Mouse (Mus musculus): ENCODE data around the gene Pms1. TPM values are rescaled to one million over a fixed set of nuclear protein-coding genes. Genes with fewer than 3 reads are reported as not detected.
"Not testable (repeated sequence)": the region's sequence is repeated elsewhere in the genome, so short reads cannot be mapped to it uniquely, and the experiment has no call there.

Pms1 gene
- polyA plus RNA-seq, 1 experiment from 2014 or later = 15.2 TPM

DNA sequence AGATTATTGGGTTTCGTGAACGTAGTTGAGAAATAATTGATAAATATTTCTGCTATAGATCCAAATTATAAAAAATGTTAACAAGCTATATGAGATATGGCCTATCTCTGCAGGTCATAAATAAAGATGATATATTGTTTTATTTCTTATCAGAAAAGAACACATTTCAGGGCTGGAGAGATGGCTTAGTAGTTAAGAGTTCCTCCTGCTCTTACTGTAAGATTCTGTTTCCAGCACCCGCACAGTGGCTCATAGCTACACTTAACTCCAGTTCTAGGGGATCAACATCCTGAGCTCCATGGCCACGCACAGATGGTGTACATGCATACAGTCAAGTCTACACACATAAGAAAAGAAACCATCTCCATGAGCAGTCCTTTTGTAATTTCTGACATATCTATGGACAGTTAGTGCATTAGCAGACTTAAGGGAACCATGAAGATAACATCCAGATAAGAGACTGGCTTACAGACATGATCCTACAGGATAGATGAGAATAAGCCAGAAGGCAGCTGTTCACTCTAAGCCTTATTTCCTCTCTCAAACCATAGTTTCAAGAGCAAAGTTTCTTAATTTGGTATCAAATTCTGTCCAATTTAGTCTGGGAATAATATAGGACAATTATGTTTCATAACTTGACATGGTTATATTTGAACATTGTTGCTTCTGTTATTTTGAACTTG is 25.0 kb upstream of the Pms1 start:
- Histone ChIP-seq H3K4me2 (no peak overlapping the region), H3K9me3 (replicated peaks; ENCODE audit: control insufficient read depth, low read length) (no peaks in the 10 kb centered on the region), H3K36me3 (ENCODE audit: control insufficient read depth, insufficient read depth, low read length) (peaks cover 10% of the 10 kb centered on the region), H3K4me3 (ENCODE audit: low read depth, low read length) (no peak overlapping the region), H3K27me3 (ENCODE audit: control insufficient read depth, insufficient read depth, low read length) (no peaks in the 10 kb centered on the region), H3K27ac (ENCODE audit: low read depth, low read length) (no peak overlapping the region), H3K4me1 (ENCODE audit: control insufficient read depth, insufficient read depth, low read length) (no peaks in the 10 kb centered on the region), H3K9ac (ENCODE audit: low read depth, low read length) (no peak overlapping the region)
- ATAC-seq (replicated peaks; ENCODE audit: insufficient number of reproducible peaks, low FRiP score, low TSS enrichment) = no peak
- WGBS (ENCODE audit: insufficient replicate concordance) = 93% methylated on average over 4 of the region's 4 CpGs

DNA sequence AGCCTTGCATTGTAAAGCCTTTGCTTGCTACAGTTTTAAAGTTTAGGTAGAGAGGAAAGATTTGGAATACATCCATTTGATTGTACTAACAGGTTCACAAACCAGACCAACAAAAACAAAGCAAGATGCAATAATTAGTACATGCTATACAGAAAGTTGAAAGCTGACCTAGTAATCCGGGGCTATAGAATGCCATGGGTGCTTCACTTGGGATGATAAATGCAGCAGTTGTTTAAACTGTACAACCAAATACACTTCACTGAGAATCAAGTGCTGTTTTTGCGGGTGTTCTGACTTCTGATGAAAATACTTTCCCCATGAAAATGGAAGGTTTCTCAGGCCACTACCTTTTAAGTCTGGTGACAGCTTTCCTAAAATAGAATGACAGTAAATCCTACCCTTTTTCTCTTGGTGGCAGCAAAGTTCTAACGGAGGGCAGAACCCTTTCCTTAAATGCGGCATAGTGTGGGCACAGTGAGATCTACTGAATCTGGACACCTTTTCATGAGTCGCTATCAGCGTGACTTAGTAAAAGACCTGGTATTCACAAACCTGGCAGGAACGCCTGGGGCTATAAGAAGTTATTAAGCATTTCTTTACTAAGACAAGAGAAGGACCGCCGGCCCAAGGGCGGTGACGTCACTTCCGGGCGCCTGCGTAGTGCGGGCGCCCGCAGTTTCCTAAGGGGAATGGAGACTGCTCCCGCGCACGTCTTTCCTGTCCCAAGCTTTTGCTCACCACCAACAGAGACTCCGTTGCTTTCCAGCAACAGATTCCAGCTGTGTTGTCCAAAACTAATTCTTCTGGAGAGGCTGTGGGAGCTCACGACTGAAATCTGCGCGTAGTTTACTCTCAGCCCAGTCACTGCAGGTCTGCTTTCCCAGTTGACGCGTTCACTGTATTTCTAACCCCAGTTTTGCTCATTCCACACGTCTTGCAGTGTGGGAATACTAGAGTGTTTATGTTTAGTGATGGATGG is 16.5 kb upstream of the Pms1 start, which contains the start of gene Osgepl1:
Gene Osgepl1, plus strand, starts transcription at position 636 of the 979 bp plus-strand sequence.
- peak within 1 kb of the TSS; percentile 69 for H3K4me2 ChIP-seq
- WGBS (ENCODE audit: insufficient replicate concordance) = 2% methylated on average over 27 of the region's 27 CpGs
- H3K27ac ChIP-seq (ENCODE audit: low read depth, low read length) = peak within 1 kb of the TSS; percentile 91
- no peaks in the 10 kb centered on the region for H3K27me3 ChIP-seq (ENCODE audit: control insufficient read depth, insufficient read depth, low read length)
- H3K4me3 ChIP-seq (ENCODE audit: low read depth, low read length) = peak within 1 kb of the TSS; percentile 75
- peaks cover 3% of the 10 kb centered on the region; the same call in 1 of the 2 replicates for H3K4me1 ChIP-seq (ENCODE audit: control insufficient read depth, insufficient read depth, low read length)
- ATAC-seq (replicated peaks; ENCODE audit: insufficient number of reproducible peaks, low FRiP score, low TSS enrichment) = peak; percentile 91
- no peaks in the 10 kb centered on the region for H3K9me3 ChIP-seq (replicated peaks; ENCODE audit: control insufficient read depth, low read length)
- H3K36me3 ChIP-seq (ENCODE audit: control insufficient read depth, insufficient read depth, low read length) = peaks cover 5% of the 10 kb centered on the region; the same call in 1 of the 2 replicates
- H3K9ac ChIP-seq (ENCODE audit: low read depth, low read length) = peak within 1 kb of the TSS; percentile 95

DNA sequence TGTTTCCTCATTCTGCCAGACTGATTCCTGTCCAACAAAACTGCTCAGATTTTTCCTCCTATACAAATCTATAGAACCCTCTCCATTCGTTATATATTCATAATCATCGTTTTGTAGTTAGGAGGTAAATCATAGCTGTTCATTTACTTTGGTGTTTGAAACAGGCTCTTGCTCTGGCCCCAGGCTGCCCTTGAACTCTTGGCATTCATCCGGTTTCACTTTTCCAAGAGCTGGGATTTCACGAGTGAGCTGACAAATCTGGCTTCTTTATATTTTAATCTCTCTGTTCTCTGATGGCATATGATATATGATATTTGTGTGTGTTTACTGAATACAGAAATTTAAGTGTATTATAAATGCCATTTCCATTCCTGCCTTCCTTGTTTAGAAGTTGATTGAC is 3.7 kb upstream of the Pms1 start:
- no peak for ATAC-seq (replicated peaks; ENCODE audit: insufficient number of reproducible peaks, low FRiP score, low TSS enrichment)
- WGBS (ENCODE audit: insufficient replicate concordance) = 84% methylated on average over 4 of the region's 4 CpGs
- Histone ChIP-seq H3K4me3 (ENCODE audit: low read depth, low read length) (no peak overlapping the region), H3K9ac (ENCODE audit: low read depth, low read length) (no peak overlapping the region), H3K36me3 (ENCODE audit: control insufficient read depth, insufficient read depth, low read length) (no peaks in the 10 kb centered on the region; the same call in 1 of the 2 replicates), H3K27me3 (ENCODE audit: control insufficient read depth, insufficient read depth, low read length) (no peaks in the 10 kb centered on the region), H3K4me1 (ENCODE audit: control insufficient read depth, insufficient read depth, low read length) (no peaks in the 10 kb centered on the region), H3K27ac (ENCODE audit: low read depth, low read length) (no peak overlapping the region), H3K4me2 (no peak overlapping the region), H3K9me3 (replicated peaks; ENCODE audit: control insufficient read depth, low read length) (no peaks in the 10 kb centered on the region)

DNA sequence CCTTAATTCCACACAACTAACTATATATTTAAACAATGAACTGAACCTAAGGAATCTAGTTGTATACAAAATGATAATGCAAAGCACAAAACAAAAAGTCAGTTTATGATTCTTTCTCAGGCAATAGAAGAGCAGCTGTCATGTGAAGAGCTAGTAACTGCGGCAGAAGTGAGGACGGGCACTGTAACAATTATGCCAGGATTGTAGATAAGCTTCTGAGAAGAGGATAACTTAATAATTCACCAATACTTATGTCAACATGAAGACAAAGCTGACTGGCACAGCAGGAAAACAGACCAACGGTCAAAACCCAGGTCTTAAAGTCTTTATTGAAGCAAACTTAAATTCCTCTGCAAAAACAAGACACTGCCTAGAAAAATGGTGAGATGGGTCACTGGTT is 5.6 kb downstream of the Pms1 start:
- H3K27me3 ChIP-seq (ENCODE audit: control insufficient read depth, insufficient read depth, low read length) = no peaks in the 10 kb centered on the region
- H3K9ac ChIP-seq (ENCODE audit: low read depth, low read length) = no peak overlapping the region
- WGBS (ENCODE audit: insufficient replicate concordance) = 72% methylated on average over 3 of the region's 3 CpGs
- no peaks in the 10 kb centered on the region for H3K36me3 ChIP-seq (ENCODE audit: control insufficient read depth, insufficient read depth, low read length)
- H3K27ac ChIP-seq (ENCODE audit: low read depth, low read length) = no peak overlapping the region
- no peak for ATAC-seq (replicated peaks; ENCODE audit: insufficient number of reproducible peaks, low FRiP score, low TSS enrichment)
- H3K4me1 ChIP-seq (ENCODE audit: control insufficient read depth, insufficient read depth, low read length) = no peaks in the 10 kb centered on the region
- no peak overlapping the region for H3K4me2 ChIP-seq
- no peaks in the 10 kb centered on the region for H3K9me3 ChIP-seq (replicated peaks; ENCODE audit: control insufficient read depth, low read length)
- H3K4me3 ChIP-seq (ENCODE audit: low read depth, low read length) = no peak overlapping the region

DNA sequence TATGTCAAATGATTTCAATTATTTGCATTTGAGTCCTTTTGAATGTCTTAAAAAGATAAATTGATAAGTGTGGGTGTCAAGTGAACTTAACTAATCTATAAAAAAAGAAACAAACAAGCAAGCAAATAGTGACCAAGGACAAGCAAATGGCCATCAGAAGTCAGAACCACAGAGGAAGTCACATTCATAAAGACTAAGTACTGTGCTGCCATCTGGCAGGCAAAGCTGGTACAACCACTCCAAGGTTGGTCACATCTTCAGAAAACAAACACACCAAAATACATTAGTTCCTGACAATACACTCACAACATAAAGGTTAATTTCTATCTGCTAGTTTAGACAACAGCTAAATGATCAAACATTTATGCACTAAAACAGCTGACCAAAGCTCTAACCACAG is 24.2 kb downstream of the Pms1 start:
- H3K4me1 ChIP-seq (ENCODE audit: control insufficient read depth, insufficient read depth, low read length) = no peaks in the 10 kb centered on the region
- no peak for ATAC-seq (replicated peaks; ENCODE audit: insufficient number of reproducible peaks, low FRiP score, low TSS enrichment)
- H3K9me3 ChIP-seq (replicated peaks; ENCODE audit: control insufficient read depth, low read length) = no peaks in the 10 kb centered on the region
- H3K27ac ChIP-seq (ENCODE audit: low read depth, low read length) = no peak overlapping the region
- no peak overlapping the region for H3K4me2 ChIP-seq
- no peaks in the 10 kb centered on the region for H3K36me3 ChIP-seq (ENCODE audit: control insufficient read depth, insufficient read depth, low read length)
- no peak overlapping the region for H3K4me3 ChIP-seq (ENCODE audit: low read depth, low read length)
- H3K27me3 ChIP-seq (ENCODE audit: control insufficient read depth, insufficient read depth, low read length) = no peaks in the 10 kb centered on the region
- H3K9ac ChIP-seq (ENCODE audit: low read depth, low read length) = no peak overlapping the region

DNA sequence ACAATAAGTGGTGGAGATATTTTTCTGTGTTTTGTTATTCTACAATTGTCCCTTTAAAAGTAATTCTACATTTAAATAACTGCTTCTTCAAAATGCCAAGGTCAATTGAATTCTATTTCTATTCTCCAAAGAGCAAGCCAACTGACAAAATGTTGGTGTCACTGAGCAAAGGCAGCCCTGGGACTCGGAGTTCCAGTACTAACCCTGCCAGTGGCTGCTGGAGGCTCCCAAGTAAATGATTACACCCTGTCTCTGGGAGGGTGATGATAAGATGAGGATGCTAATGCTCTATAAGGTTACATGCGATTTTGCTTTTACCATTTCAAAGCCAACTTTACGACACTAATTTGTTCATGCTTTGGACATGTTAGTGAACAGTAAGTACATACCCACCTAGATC is 26.9 kb downstream of the Pms1 start:
- Histone ChIP-seq H3K9me3 (replicated peaks; ENCODE audit: control insufficient read depth, low read length) (no peaks in the 10 kb centered on the region), H3K9ac (ENCODE audit: low read depth, low read length) (no peak overlapping the region), H3K4me3 (ENCODE audit: low read depth, low read length) (no peak overlapping the region), H3K4me2 (no peak overlapping the region), H3K27ac (ENCODE audit: low read depth, low read length) (no peak overlapping the region), H3K36me3 (ENCODE audit: control insufficient read depth, insufficient read depth, low read length) (peaks cover 4% of the 10 kb centered on the region), H3K4me1 (ENCODE audit: control insufficient read depth, insufficient read depth, low read length) (no peaks in the 10 kb centered on the region), H3K27me3 (ENCODE audit: control insufficient read depth, insufficient read depth, low read length) (no peaks in the 10 kb centered on the region)
- no peak for ATAC-seq (replicated peaks; ENCODE audit: insufficient number of reproducible peaks, low FRiP score, low TSS enrichment)
- 69% methylated on average over 3 of the region's 3 CpGs for WGBS (ENCODE audit: insufficient replicate concordance)

DNA sequence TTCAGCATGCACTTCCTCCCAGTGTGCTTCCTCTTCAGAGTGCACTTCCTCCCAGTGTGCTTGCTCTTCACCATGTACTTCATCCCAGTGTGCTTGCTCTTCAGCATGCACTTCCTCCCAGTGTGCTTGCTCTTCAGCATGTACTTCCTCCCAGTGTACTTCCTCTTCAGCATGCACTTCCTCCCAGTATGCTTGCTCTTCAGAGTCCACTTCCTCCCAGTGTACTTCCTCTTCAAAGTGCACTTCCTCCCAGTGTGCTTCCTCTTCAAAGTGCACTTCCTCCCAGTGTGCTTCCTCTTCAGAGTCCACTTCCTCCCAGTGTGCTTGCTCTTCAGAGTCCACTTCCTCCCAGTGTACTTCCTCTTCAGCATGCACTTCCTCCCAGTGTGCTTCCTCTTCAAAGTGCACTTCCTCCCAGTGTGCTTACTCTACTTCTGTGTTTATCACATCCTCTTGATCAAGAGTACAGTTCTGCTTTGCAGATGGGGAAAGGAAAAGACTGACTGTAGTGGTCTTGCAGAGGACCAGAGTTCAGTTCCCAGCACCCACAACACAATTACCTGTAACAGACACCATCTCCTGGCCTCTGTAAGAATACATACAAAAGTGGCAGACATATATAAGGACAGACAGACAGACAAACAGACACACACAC is 31.7 kb downstream of the Pms1 start:
- not testable (repeated sequence) for H3K9me3 ChIP-seq (replicated peaks; ENCODE audit: control insufficient read depth, low read length); H3K36me3 ChIP-seq (ENCODE audit: control insufficient read depth, insufficient read depth, low read length); H3K4me1 ChIP-seq (ENCODE audit: control insufficient read depth, insufficient read depth, low read length); H3K9ac ChIP-seq (ENCODE audit: low read depth, low read length); H3K27me3 ChIP-seq (ENCODE audit: control insufficient read depth, insufficient read depth, low read length); H3K4me2 ChIP-seq; H3K4me3 ChIP-seq (ENCODE audit: low read depth, low read length); H3K27ac ChIP-seq (ENCODE audit: low read depth, low read length); ATAC-seq (replicated peaks; ENCODE audit: insufficient number of reproducible peaks, low FRiP score, low TSS enrichment)

DNA sequence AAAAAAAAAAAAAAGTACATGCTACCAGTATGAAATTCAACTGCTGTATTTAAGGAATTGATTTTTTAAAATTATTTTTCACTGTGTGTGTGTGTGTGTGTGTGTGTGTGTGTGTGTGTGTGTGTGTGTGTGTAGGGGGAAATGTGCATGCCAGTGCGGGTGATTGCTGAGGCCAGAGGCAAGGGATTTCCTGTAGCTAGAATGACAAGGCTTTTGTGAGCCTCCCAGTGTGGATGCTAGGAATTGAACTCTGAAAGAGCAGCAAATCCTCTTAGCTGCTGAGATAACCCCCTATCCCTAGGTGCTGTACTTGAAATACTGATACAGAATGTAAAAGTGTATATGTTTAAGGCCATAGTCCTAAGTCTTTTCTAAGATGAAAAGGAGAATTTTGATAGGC is 70.8 kb downstream of the Pms1 start:
- H3K4me2 ChIP-seq = no peak overlapping the region
- H3K4me1 ChIP-seq (ENCODE audit: control insufficient read depth, insufficient read depth, low read length) = no peaks in the 10 kb centered on the region
- H3K9ac ChIP-seq (ENCODE audit: low read depth, low read length) = no peak overlapping the region
- no peak overlapping the region for H3K27ac ChIP-seq (ENCODE audit: low read depth, low read length)
- H3K27me3 ChIP-seq (ENCODE audit: control insufficient read depth, insufficient read depth, low read length) = no peaks in the 10 kb centered on the region
- no peak for ATAC-seq (replicated peaks; ENCODE audit: insufficient number of reproducible peaks, low FRiP score, low TSS enrichment)
- 40% methylated on average over 1 of the region's 1 CpGs for whole genome bisulfite sequencing (ENCODE audit: insufficient replicate concordance)
- H3K36me3 ChIP-seq (ENCODE audit: control insufficient read depth, insufficient read depth, low read length) = 0 out of 2 replicates have a peak, but pooled peaks cover 2% of the 10 kb centered on the region
- no peaks in the 10 kb centered on the region for H3K9me3 ChIP-seq (replicated peaks; ENCODE audit: control insufficient read depth, low read length)
- no peak overlapping the region for H3K4me3 ChIP-seq (ENCODE audit: low read depth, low read length)
